Mouse (Mus musculus) CH12.LX (cell line): ENCODE data around the gene Coq10b. TPM values are rescaled to one million over a fixed set of nuclear protein-coding genes. Genes with fewer than 3 reads are reported as not detected.

ENCODE experiments used
- DNase-seq: peaks from one replicate; pipeline ENCODE4 v3.0.0-alpha.2; 2013; ENCODE audit errors: extremely low read depth
- H3K27ac ChIP-seq: 2 replicates; pipeline ENCODE4 v1.5.1; 2012; ENCODE audit warnings: low read depth, mild to moderate bottlenecking, control low read depth, moderate library complexity; ENCODE audit not compliant: insufficient read depth
- H3K27me3 ChIP-seq: replicated peaks from 2 replicates; pipeline ENCODE3; 2012; ENCODE audit warnings: inconsistent platforms
- H3K36me3 ChIP-seq, 2 experiments: replicated peaks in 1 of 2; 2 replicates each; pipeline versions ENCODE3 to v1.6.1; 2012; ENCODE audit warnings: inconsistent platforms in 1 of 2, low read length in 1 of 2, mild to moderate bottlenecking in 1 of 2, mixed read lengths in 1 of 2, moderate library complexity in 1 of 2; ENCODE audit not compliant: control insufficient read depth in 1 of 2, insufficient read depth in 1 of 2
- H3K4me1 ChIP-seq, 2 experiments: 2 replicates each; pipeline ENCODE4 v1.6.1; 2012; ENCODE audit warnings: inconsistent platforms in 1 of 2, moderate library complexity in 1 of 2; ENCODE audit not compliant: insufficient read depth in 2 of 2, control insufficient read depth in 1 of 2
- H3K4me2 ChIP-seq: 2 replicates; pipeline ENCODE4 v1.6.1; 2012; ENCODE audit warnings: low read depth, mild to moderate bottlenecking, control low read depth; ENCODE audit not compliant: poor library complexity, insufficient read depth, severe bottlenecking
- H3K4me3 ChIP-seq, 3 experiments: fragments of 150-350 bp in 1 of 3; sonication (generic) in 1 of 3; replicated peaks in 1 of 3; 2 replicates each; pipeline versions ENCODE3 to v1.5.1; 2011 to 2012; ENCODE audit warnings: low read depth in 2 of 3, low read length in 2 of 3, mild to moderate bottlenecking in 2 of 3, moderate library complexity in 2 of 3, control low read depth in 1 of 3, improper control_type of control experiment in 1 of 3, inconsistent platforms in 1 of 3, mixed read lengths in 1 of 3; ENCODE audit not compliant: poor library complexity in 1 of 3
- H3K79me2 ChIP-seq: replicated peaks from 2 replicates; pipeline ENCODE4 v1.6.1; 2012; ENCODE audit warnings: mild to moderate bottlenecking, moderate library complexity; ENCODE audit not compliant: control insufficient read depth, poor library complexity, insufficient read depth, severe bottlenecking; ENCODE audit errors: extremely low read depth
- H3K9ac ChIP-seq: 2 replicates; pipeline ENCODE4 v1.6.1; 2012; ENCODE audit warnings: low read depth, mild to moderate bottlenecking, control low read depth, moderate library complexity; ENCODE audit not compliant: insufficient read depth
- H3K9me3 ChIP-seq: replicated peaks from 2 replicates; pipeline ENCODE3; 2012; ENCODE audit warnings: low read length, inconsistent platforms, mixed read lengths
- BHLHE40 ChIP-seq: IDR thresholded peaks from 2 replicates; pipeline ENCODE4 v1.6.1; 2011; ENCODE audit warnings: mild to moderate bottlenecking, low read depth, low read length, improper control_type of control experiment
- CTCF ChIP-seq, 2 experiments: IDR thresholded peaks in 1 of 2; conservative IDR thresholded peaks in 1 of 2; 2 replicates each; pipeline ENCODE4 v1.5.1; 2011 to 2012; ENCODE audit warnings: low read depth in 2 of 2, low read length in 2 of 2, improper control_type of control experiment in 1 of 2, inconsistent platforms in 1 of 2, mild to moderate bottlenecking in 1 of 2, moderate library complexity in 1 of 2
- E2F4 ChIP-seq: IDR thresholded peaks from 2 replicates; pipeline ENCODE4 v1.6.1; 2011; ENCODE audit warnings: low read depth, low read length, improper control_type of control experiment; ENCODE audit not compliant: insufficient replicate concordance
- EP300 ChIP-seq: IDR thresholded peaks from 2 replicates; pipeline ENCODE4 v1.6.1; 2011; ENCODE audit warnings: low read length, improper control_type of control experiment
- GABPA ChIP-seq: IDR thresholded peaks from 2 replicates; pipeline ENCODE4 v1.6.1; 2012; ENCODE audit warnings: low read depth, low read length, improper control_type of control experiment, inconsistent platforms; ENCODE audit not compliant: insufficient replicate concordance
- HCFC1 ChIP-seq: IDR thresholded peaks from 2 replicates; pipeline ENCODE4 v1.6.1; 2012; ENCODE audit warnings: low read depth, mild to moderate bottlenecking, inconsistent platforms, low read length, improper control_type of control experiment
- JUND ChIP-seq: conservative IDR thresholded peaks from 2 replicates; pipeline ENCODE4 v1.6.1; 2011; ENCODE audit warnings: low read depth, low read length, improper control_type of control experiment
- MAX ChIP-seq: IDR thresholded peaks from 2 replicates; pipeline ENCODE4 v1.6.1; 2011; ENCODE audit warnings: low read length, improper control_type of control experiment
- MXI1 ChIP-seq: IDR thresholded peaks from 2 replicates; pipeline ENCODE4 v1.6.1; 2011; ENCODE audit warnings: mild to moderate bottlenecking, low read depth, low read length, improper control_type of control experiment
- MYC ChIP-seq: IDR thresholded peaks from 2 replicates; pipeline ENCODE4 v1.6.1; 2011; ENCODE audit warnings: low read depth, mild to moderate bottlenecking, improper control_type of control experiment, low read length
- NELFE ChIP-seq: IDR thresholded peaks from 2 replicates; pipeline ENCODE4 v1.6.1; 2011; ENCODE audit warnings: low read depth, low read length, improper control_type of control experiment
- NRF1 ChIP-seq: IDR thresholded peaks from 2 replicates; pipeline ENCODE4 v1.6.1; 2014; ENCODE audit warnings: low read depth, mild to moderate bottlenecking, inconsistent platforms, low read length, improper control_type of control experiment, moderate library complexity
- POLR2A ChIP-seq: IDR thresholded peaks from 2 replicates; pipeline ENCODE4 v1.6.1; 2011; ENCODE audit warnings: low read depth, mild to moderate bottlenecking, improper control_type of control experiment, low read length
- POLR2AphosphoS2 ChIP-seq: IDR thresholded peaks from 2 replicates; pipeline ENCODE4 v1.6.1; 2011; ENCODE audit warnings: low read depth, low read length, improper control_type of control experiment
- SIN3A ChIP-seq: IDR thresholded peaks from 2 replicates; pipeline ENCODE4 v1.6.1; 2012; ENCODE audit warnings: low read length, improper control_type of control experiment, inconsistent platforms
- SMC3 ChIP-seq: IDR thresholded peaks from 2 replicates; pipeline ENCODE4 v1.6.1; 2011; ENCODE audit warnings: low read depth, low read length, improper control_type of control experiment
- TCF12 ChIP-seq: IDR thresholded peaks from 2 replicates; pipeline ENCODE4 v1.6.1; 2014; ENCODE audit warnings: low read depth, mild to moderate bottlenecking, inconsistent platforms, low read length, improper control_type of control experiment
- UBTF ChIP-seq: IDR thresholded peaks from 2 replicates; pipeline ENCODE4 v1.6.1; 2012; ENCODE audit warnings: low read depth, mild to moderate bottlenecking, inconsistent platforms, low read length, improper control_type of control experiment, moderate library complexity
- USF2 ChIP-seq: conservative IDR thresholded peaks from 2 replicates; pipeline ENCODE4 v1.6.1; 2011; ENCODE audit warnings: low read depth, low read length, improper control_type of control experiment
- ZC3H11A ChIP-seq: IDR thresholded peaks from 2 replicates; pipeline ENCODE4 v1.6.1; 2012; ENCODE audit warnings: low read depth, mild to moderate bottlenecking, inconsistent platforms, low read length, improper control_type of control experiment
- ZKSCAN1 ChIP-seq: IDR thresholded peaks from 2 replicates; pipeline ENCODE4 v1.6.1; 2012; ENCODE audit warnings: low read depth, inconsistent platforms, low read length, improper control_type of control experiment, borderline replicate concordance
- ZMIZ1 ChIP-seq: IDR thresholded peaks from 2 replicates; pipeline ENCODE4 v1.6.1; 2012; ENCODE audit warnings: low read depth, mild to moderate bottlenecking, inconsistent platforms, low read length, improper control_type of control experiment
- ZNF384 ChIP-seq: IDR thresholded peaks from 2 replicates; pipeline ENCODE4 v1.6.1; 2012; ENCODE audit warnings: low read depth, low read length, improper control_type of control experiment, inconsistent platforms
- dilution Hi-C: fragments of 300-500 bp; cut with MboI; formaldehyde crosslinking; loops from 2 replicates; pipeline ENCODE4 v1.14.3; 2020; ENCODE audit warnings: low sequenced_read_pairs; ENCODE audit not compliant: extremely low pct_unique_long_range_greater_than_20kb, extremely low pct_ligation_motif_present
- in situ Hi-C: fragments of 300-500 bp; cut with MboI; formaldehyde crosslinking; loops from 3 replicates; pipeline ENCODE4 v1.14.3; 2019; ENCODE audit warnings: low sequenced_read_pairs, low pct_ligation_motif_present, low pct_unique_long_range_greater_than_20kb, mixed read lengths
- polyA plus RNA-seq: library from polyadenylated mRNA; unstranded; fragments of >175 nt; gene quantifications from 2 replicates; pipeline ENCODE4 v1.2.1, GENCODE M21; 2012; ENCODE audit warnings: low read depth; ENCODE audit not compliant: insufficient read length
- total RNA-seq, 2 experiments: library from RNA; depleted of rRNA; stranded (reverse); fragments of 300-350 nt in 1 of 2; fragments of >200 nt in 1 of 2; gene quantifications; 2 replicates each; pipeline ENCODE4 v1.2.3; 2012 to 2014

Gene Coq10b
- total and polyA plus RNA-seq, 3 experiments = 3.0 to 14.4 (median 7.0) TPM

DNA sequence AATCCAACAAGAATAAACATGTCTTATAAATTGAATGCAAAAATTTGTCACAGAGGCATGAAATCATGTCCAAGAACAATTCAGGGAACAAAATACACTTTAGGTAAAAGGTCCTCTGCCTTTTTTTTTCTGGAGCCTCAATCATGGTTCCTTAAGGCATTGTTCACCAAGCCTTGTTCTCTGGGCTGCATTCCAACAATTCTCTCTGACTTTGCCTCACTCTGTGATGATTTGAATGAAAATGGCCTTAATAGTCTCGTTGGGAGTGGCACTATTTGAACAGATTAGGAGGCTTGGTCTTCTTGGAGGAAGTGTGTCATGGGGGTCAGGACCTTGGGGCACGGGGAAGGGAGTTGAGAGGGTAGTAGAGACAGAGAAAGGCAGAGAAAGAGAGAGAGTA is 55.9 kb downstream of the Coq10b start:
- Histone ChIP-seq H3K4me2 (no peak overlapping the region), H3K9ac (no peak overlapping the region), H3K27me3 (no peaks in the 10 kb centered on the region), H3K79me2 (no peaks in the 10 kb centered on the region), H3K4me3 (no peak overlapping the region), H3K36me3 (no peaks in the 10 kb centered on the region), H3K27ac (no peak overlapping the region), H3K4me1 (peaks cover 3 to 10% of the 10 kb centered on the region in 2 experiments; a peak in 2 of 4 replicates), H3K9me3 (peaks cover 4% of the 10 kb centered on the region)
- no peak for DNase-seq
- in situ Hi-C loops = no loop called here
- dilution Hi-C loops = no loop called here
- no peak for TF ChIP-seq MYC
- no peak for TF ChIP-seq ZNF384
- TF ChIP-seq POLR2A = no peak
- TF ChIP-seq MXI1 = no peak
- TF ChIP-seq USF2 = no peak
- TF ChIP-seq E2F4 = no peak
- no peak for TF ChIP-seq ZMIZ1
- no peak for TF ChIP-seq UBTF
- TF ChIP-seq ZC3H11A = no peak
- TF ChIP-seq TCF12 = no peak
- TF ChIP-seq HCFC1 = no peak
- TF ChIP-seq BHLHE40 = no peak
- TF ChIP-seq EP300 = no peak
- TF ChIP-seq ZKSCAN1 = no peak
- TF ChIP-seq NRF1 = no peak
- TF ChIP-seq SMC3 = no peak
- no peak for TF ChIP-seq POLR2AphosphoS2

DNA sequence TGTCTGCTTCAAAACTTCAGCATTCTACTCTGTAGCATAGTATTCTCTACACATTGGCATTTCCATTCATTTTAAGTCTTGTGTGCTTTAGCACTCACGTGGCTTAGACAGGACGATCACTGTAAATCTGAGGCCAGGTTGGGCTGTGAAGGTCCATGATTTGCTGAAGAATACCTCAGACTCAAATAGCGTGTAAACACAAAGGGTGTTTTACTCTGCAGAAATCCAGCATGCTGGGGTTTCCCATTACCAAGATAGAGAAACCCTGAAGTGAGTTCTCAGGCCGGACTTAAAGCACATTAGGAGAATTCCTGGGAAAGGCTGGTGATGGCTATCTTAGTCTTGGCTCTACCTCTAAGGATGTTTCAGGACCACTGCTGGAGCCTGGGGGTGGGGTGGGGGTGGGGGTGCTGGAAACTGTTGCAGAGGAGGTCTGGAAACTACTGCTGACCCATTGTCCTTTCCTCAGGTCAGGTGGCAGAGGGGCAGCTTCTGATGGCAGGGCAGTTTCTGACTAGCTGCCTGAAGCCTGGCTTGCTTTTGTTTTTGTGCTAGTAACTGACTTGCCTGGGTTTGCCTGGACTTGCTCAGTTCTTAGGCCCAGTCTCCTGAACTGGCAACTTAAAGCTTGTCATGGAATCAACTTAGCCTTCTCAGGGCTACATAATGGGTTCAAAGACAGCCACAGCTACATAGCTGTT is 56.6 kb downstream of the Coq10b start:
- dilution Hi-C loops = no loop called here
- Histone ChIP-seq H3K79me2 (no peaks in the 10 kb centered on the region), H3K4me2 (no peak overlapping the region), H3K4me1 (peaks cover 3 to 10% of the 10 kb centered on the region in 2 experiments; a peak in 2 of 4 replicates), H3K27me3 (no peaks in the 10 kb centered on the region), H3K4me3 (no peak overlapping the region), H3K9ac (no peak overlapping the region), H3K9me3 (peaks cover 4% of the 10 kb centered on the region), H3K36me3 (no peaks in the 10 kb centered on the region), H3K27ac (no peak overlapping the region)
- TF ChIP-seq POLR2A (no peak), MYC (no peak), GABPA (no peak), EP300 (no peak), NELFE (no peak), SIN3A (no peak), ZC3H11A (no peak), UBTF (no peak), USF2 (no peak), JUND (no peak), NRF1 (no peak), MAX (no peak), CTCF (conservative IDR thresholded peaks at IDR 0.05 in 1 of 2, IDR thresholded peaks at IDR 0.05 in 1 of 2; ENCODE audit: low read depth in 2 of 2, low read length in 2 of 2) (no peak)
- DNase-seq = no peak
- in situ Hi-C loops = no loop called here
